Mouse (Mus musculus) heart, postnatal 0 days (tissue): ENCODE data around the gene Necap1.

Experiments
- CTCF ChIP-seq: IDR thresholded peaks from 2 replicates; pipeline ENCODE4 v1.5.1; 2016; ENCODE audit warnings: antibody characterized with exemption, control low read depth, low read depth
- EP300 ChIP-seq: IDR thresholded peaks from 2 replicates; pipeline ENCODE4 v1.6.1; 2016; ENCODE audit warnings: antibody characterized with exemption, low read depth

- no peak for TF ChIP-seq CTCF
- TF ChIP-seq EP300, result no peak
Measured at GRCm38 (mm10) chr6:122852696-122853095, 21.6 kb upstream of the Necap1 start.
